Mouse (Mus musculus) forebrain, embryonic 13.5 days (tissue): Measurements from ENCODE around the gene Man1c1. TPM values are rescaled to one million over a fixed set of nuclear protein-coding genes. Genes with fewer than 3 reads are reported as not detected.

ENCODE experiments used
- ATAC-seq: fragments of 200-750 bp; cut with Nextera tagmentation; 2 replicates; pipeline ENCODE4 v1.8.0; 2017
- H3K27ac ChIP-seq: fragments of 300-500 bp; sonication (generic); 2 replicates; pipeline ENCODE4 v1.5.1; 2015; ENCODE audit warnings: inconsistent platforms, mild to moderate bottlenecking, moderate library complexity
- H3K27me3 ChIP-seq: fragments of 300-500 bp; sonication (generic); 2 replicates; pipeline ENCODE4 v1.6.1; 2015; ENCODE audit warnings: mild to moderate bottlenecking, inconsistent platforms
- H3K36me3 ChIP-seq: fragments of 300-500 bp; sonication (generic); 2 replicates; pipeline ENCODE4 v1.6.1; 2015; ENCODE audit warnings: mild to moderate bottlenecking, inconsistent platforms; ENCODE audit not compliant: poor library complexity, severe bottlenecking
- H3K4me1 ChIP-seq: fragments of 300-500 bp; sonication (generic); 2 replicates; pipeline ENCODE4 v1.6.1; 2015; ENCODE audit warnings: inconsistent platforms
- H3K4me2 ChIP-seq: fragments of 300-500 bp; sonication (generic); 2 replicates; pipeline ENCODE4 v1.6.1; 2015; ENCODE audit warnings: inconsistent platforms, mild to moderate bottlenecking, moderate library complexity
- H3K4me3 ChIP-seq: fragments of 300-500 bp; sonication (generic); 2 replicates; pipeline ENCODE4 v1.5.1; 2015; ENCODE audit warnings: mild to moderate bottlenecking, inconsistent platforms
- H3K9ac ChIP-seq: fragments of 300-500 bp; sonication (generic); 2 replicates; pipeline ENCODE4 v1.6.1; 2015; ENCODE audit warnings: mild to moderate bottlenecking, inconsistent platforms
- H3K9me3 ChIP-seq: fragments of 300-500 bp; sonication (generic); replicated peaks from 2 replicates; pipeline ENCODE4 v1.6.1; 2016; ENCODE audit warnings: inconsistent platforms
- WGBS: fragments of 180-500 bp; shearing (Covaris S2); methylation state at CpG from one replicate; pipeline ENCODE4 v1.1.7; 2015; 5-methylcytosine and 5-hydroxymethylcytosine counted together
- polyA plus RNA-seq: library from polyadenylated mRNA; unstranded; fragments of >200 nt; fragmentation: Nextera tagmentation; extraction: Ambion mirVana; gene quantifications from 2 replicates; pipeline ENCODE4 v1.2.1, GENCODE M21; 2015

The Man1c1 gene
- polyA plus RNA-seq, 1 experiment from 2014 or later = 1.6 TPM

DNA sequence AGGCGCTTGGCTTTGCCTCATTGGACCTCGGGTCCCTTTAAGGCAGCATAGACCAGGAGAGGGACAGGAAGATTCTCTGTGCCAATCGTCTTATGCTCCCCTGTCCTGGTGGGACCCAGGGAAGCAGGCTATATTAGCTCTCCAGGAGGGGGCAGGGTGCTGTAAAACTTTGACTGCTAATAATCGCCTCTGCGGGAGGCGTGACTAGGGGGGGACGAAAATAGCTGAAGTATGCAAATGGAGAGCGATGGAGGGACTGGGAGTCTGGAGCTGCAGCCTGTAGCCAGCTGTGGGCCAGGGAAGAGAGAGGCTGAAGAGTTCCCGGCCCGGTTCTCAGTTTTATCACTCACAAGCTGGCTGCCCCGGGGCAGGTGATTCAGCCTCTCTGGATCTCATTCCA, 124.9 kb downstream of the Man1c1 start:
- no peaks in the 10 kb centered on the region for H3K9me3 ChIP-seq
- no peak overlapping the region for H3K4me3 ChIP-seq
- WGBS = 13% methylated on average over 11 of the region's 11 CpGs
- H3K4me2 ChIP-seq = 0 out of 2 replicates have a peak overlapping the region, but pooled peaks have one; percentile 4
- no peaks in the 10 kb centered on the region for H3K27me3 ChIP-seq
- 0 out of 2 replicates have a peak, but pooled peaks cover 3% of the 10 kb centered on the region for H3K36me3 ChIP-seq
- no peak overlapping the region for H3K27ac ChIP-seq
- no peak for ATAC-seq
- H3K9ac ChIP-seq = no peak overlapping the region
- peaks cover 39% of the 10 kb centered on the region for H3K4me1 ChIP-seq

DNA sequence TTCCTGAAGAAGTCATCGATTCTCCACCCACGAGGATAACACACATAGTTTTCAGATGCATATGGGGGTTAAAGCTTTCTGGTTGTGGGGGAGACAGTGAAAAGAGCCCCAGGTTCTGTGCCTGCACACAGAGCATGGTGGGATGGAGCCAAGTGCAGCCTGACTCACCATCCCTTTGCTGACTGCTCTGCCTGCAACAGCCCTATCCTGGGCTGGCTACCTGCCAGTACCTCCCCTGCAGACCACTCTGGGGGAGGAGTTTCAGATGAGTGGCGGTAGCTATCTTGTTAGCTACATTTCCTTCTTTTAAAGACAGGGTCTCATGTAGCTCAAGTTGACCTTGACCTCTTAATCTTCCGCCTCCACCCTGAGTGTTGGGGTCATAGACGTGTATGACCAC, 125.7 kb downstream of the Man1c1 start:
- H3K27me3 ChIP-seq = no peaks in the 10 kb centered on the region
- H3K4me3 ChIP-seq = no peak overlapping the region
- H3K4me1 ChIP-seq = peaks cover 39% of the 10 kb centered on the region
- no peak overlapping the region for H3K9ac ChIP-seq
- 72% methylated on average over 5 of the region's 5 CpGs for WGBS
- H3K27ac ChIP-seq = no peak overlapping the region
- H3K4me2 ChIP-seq = no peak overlapping the region
- 0 out of 2 replicates have a peak, but pooled peaks cover 3% of the 10 kb centered on the region for H3K36me3 ChIP-seq
- H3K9me3 ChIP-seq = no peaks in the 10 kb centered on the region
- ATAC-seq = no peak

DNA sequence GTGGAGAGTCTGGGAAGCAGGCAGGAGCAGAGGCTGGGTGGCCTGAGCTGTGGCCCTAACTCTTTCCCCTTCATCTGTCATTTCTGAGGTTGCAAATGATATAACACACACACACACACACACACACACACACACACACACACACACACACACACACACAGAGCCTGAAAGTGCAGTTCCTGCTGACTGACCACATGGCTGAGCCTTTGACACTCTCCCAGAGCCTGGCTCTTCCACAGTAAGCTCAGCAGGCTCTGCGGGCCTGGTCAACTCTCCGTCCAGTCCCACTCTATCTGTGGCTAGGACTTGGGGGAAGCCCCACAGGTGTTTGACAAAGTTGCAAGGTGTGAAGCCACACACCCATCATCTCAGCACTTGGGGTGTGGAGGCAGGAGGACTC, 126.8 kb downstream of the Man1c1 start:
- Histone ChIP-seq H3K9ac (no peak overlapping the region), H3K4me2 (no peak overlapping the region), H3K4me1 (peaks cover 39% of the 10 kb centered on the region), H3K4me3 (no peak overlapping the region), H3K27ac (no peak overlapping the region), H3K27me3 (no peaks in the 10 kb centered on the region), H3K36me3 (0 out of 2 replicates have a peak, but pooled peaks cover 3% of the 10 kb centered on the region), H3K9me3 (no peaks in the 10 kb centered on the region)
- ATAC-seq = no peak
- 78% methylated on average over 2 of the region's 2 CpGs for WGBS

DNA sequence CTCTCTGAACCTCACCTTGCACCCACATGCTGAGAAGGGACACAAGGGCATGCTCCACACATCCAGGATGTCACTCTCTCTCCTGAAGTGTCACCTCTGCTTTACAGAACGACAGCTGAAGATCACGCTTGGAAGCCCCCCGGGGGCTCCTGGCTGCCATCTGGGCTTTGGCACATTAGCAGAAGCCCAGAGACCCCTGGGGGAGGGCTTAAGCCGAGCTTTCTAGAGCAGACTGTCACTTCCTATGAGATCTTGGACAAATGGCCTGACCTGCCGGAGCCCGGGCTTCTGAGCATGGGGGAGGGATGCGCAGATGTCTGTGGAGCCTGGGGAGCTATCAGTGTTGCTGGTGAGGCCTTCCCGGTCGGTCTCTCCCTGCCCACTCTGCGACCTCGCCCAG, 128.6 kb downstream of the Man1c1 start:
- ATAC-seq = no peak
- H3K27me3 ChIP-seq = no peaks in the 10 kb centered on the region
- peaks cover 25% of the 10 kb centered on the region for H3K4me1 ChIP-seq
- no peak overlapping the region for H3K9ac ChIP-seq
- no peak overlapping the region for H3K4me3 ChIP-seq
- WGBS = 60% methylated on average over 11 of the region's 11 CpGs
- H3K4me2 ChIP-seq = no peak overlapping the region
- 0 out of 2 replicates have a peak, but pooled peaks cover 3% of the 10 kb centered on the region for H3K36me3 ChIP-seq
- H3K27ac ChIP-seq = no peak overlapping the region
- no peaks in the 10 kb centered on the region for H3K9me3 ChIP-seq

DNA sequence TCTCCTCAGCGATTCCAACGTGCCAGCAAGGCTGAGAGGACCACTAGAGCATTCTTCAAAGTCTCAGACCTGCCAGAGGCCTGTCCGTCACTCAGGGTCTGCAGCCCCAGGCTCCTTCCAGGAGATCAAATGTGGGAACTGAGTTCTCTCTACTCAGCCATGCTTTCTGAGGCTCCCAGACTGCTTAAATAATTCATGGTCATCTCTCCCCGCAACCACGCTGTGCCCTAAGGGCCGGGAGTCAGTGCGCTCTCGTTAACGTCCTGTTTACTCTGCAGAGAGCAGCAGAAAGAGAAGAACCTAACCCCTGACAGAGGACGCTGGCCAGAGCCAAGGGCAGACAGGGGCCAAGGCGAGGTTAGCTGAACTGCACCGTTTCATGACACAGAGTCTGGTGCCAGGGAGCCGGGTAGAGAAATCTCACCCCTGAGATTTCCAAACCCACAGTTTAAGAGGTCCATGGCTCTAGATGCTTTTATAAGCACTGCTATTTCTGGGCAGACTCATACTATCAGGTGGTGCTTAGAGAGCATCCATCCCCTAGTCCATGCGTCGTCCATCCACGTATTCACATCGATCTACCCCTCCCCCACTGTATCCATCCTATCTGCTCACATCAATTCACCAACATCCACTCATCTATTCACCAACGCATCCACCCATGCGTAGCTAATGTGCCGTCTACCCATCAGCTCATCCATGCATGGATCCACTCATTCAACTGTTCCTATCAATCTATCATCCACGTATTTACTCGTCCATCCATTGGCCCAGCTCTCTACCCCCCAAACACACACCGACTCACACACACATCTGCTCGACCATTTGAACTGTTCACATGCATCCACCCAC, 131.4 kb downstream of the Man1c1 start:
- ATAC-seq = no peak
- WGBS = 87% methylated on average over 24 of the region's 24 CpGs
- Histone ChIP-seq H3K4me1 (peaks cover 6% of the 10 kb centered on the region), H3K36me3 (0 out of 2 replicates have a peak, but pooled peaks cover 3% of the 10 kb centered on the region), H3K4me3 (no peak overlapping the region), H3K9ac (no peak overlapping the region), H3K9me3 (no peaks in the 10 kb centered on the region), H3K27me3 (no peaks in the 10 kb centered on the region), H3K4me2 (no peak overlapping the region), H3K27ac (no peak overlapping the region)

DNA sequence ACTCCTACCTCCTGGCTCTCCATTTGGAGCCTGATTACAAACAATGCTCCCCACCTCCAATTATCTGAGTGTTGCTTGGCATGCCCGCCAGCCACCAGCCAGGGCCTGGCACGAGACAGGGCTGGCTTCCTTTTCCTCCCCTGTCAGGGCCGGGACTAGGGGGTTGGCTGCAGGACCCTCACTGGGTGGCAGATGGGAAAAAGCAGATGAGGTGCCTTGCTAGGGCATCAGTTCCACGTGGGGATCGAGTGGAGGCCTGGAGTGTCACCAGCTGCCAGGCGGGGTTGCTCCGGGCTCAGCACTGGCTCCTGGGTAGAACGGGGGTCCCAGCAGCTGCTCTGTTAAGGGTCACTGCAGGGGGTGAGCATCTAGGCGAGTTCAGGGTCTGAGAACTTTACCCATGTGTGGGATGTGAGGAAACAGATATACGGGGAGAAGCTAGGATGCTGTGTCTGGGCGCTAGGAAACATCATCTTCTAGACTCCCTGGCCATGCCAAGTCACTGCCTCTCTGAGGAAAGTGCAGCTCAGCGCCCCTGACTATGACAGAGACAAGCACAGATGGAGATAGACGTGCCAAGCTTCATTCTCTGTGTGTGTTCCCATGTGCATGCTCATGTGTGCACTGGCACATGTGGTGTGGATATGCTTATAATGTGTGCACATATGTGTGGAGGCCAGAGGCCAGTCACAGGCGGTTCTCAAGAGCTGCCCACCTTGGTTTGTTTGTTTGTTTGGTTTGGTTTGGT, 133.2 kb downstream of the Man1c1 start:
- no peak overlapping the region for H3K4me3 ChIP-seq
- peaks cover 6% of the 10 kb centered on the region; the same call in 1 of the 2 replicates for H3K36me3 ChIP-seq
- peak; percentile 56; the same call in 1 of the 2 replicates for ATAC-seq
- peak overlapping the region; percentile 38 for H3K27ac ChIP-seq
- H3K9ac ChIP-seq = no peak overlapping the region
- H3K9me3 ChIP-seq = no peaks in the 10 kb centered on the region; the same call in 1 of the 2 replicates
- peaks cover 10% of the 10 kb centered on the region for H3K4me1 ChIP-seq
- H3K27me3 ChIP-seq = no peaks in the 10 kb centered on the region
- H3K4me2 ChIP-seq = no peak overlapping the region
- WGBS = 72% methylated on average over 14 of the region's 14 CpGs

DNA sequence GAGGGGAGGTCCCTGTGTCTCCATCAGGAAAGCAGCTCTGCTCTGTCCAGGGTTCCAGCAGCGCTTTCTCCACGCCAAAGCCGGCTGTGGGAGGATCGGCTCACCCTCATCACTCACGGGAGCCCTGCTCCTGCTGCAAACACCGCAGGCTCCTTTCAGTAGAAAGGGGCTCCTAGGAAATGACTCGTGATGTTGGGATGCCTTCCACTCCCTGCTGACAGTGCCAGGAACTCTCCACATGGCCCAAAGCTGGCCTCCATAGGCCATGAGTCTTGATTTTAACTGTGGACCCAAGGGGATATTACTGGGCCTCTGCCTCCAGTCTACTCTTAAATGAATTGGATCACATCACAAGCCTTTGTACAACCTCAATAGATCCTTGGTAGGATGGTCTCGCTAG, 134.3 kb downstream of the Man1c1 start:
- Histone ChIP-seq H3K4me1 (peaks cover 10% of the 10 kb centered on the region), H3K4me2 (no peak overlapping the region), H3K27me3 (no peaks in the 10 kb centered on the region), H3K9ac (no peak overlapping the region), H3K27ac (no peak overlapping the region), H3K36me3 (peaks cover 17% of the 10 kb centered on the region; the same call in 1 of the 2 replicates), H3K4me3 (no peak overlapping the region), H3K9me3 (no peaks in the 10 kb centered on the region; the same call in 1 of the 2 replicates)
- 80% methylated on average over 8 of the region's 8 CpGs for WGBS
- no peak for ATAC-seq

DNA sequence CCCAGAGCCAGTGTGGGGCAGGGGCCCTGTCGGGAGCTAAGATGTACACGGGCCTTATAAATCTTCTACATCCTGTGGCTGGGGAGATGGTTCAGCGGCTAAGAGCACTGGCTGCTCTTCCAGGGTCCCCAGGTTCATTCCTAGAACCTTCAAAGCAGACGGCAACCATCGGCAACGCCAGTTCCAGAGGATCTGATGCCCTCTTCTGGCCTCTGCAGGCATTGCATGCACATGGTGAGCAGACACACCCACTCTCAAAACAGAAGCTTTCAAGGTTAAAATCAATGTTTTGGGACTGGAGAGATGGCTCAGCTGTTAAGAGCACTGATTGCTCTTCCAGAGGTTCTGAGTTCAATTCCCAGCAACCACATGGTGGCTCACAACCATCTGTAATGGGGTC, 134.9 kb downstream of the Man1c1 start:
- Histone ChIP-seq H3K36me3 (peaks cover 16% of the 10 kb centered on the region; the same call in 1 of the 2 replicates), H3K4me1 (peaks cover 10% of the 10 kb centered on the region), H3K4me3 (no peak overlapping the region), H3K9ac (no peak overlapping the region), H3K27me3 (no peaks in the 10 kb centered on the region), H3K27ac (no peak overlapping the region), H3K9me3 (no peaks in the 10 kb centered on the region; the same call in 1 of the 2 replicates), H3K4me2 (no peak overlapping the region)
- WGBS = 76% methylated on average over 6 of the region's 6 CpGs
- no peak for ATAC-seq

DNA sequence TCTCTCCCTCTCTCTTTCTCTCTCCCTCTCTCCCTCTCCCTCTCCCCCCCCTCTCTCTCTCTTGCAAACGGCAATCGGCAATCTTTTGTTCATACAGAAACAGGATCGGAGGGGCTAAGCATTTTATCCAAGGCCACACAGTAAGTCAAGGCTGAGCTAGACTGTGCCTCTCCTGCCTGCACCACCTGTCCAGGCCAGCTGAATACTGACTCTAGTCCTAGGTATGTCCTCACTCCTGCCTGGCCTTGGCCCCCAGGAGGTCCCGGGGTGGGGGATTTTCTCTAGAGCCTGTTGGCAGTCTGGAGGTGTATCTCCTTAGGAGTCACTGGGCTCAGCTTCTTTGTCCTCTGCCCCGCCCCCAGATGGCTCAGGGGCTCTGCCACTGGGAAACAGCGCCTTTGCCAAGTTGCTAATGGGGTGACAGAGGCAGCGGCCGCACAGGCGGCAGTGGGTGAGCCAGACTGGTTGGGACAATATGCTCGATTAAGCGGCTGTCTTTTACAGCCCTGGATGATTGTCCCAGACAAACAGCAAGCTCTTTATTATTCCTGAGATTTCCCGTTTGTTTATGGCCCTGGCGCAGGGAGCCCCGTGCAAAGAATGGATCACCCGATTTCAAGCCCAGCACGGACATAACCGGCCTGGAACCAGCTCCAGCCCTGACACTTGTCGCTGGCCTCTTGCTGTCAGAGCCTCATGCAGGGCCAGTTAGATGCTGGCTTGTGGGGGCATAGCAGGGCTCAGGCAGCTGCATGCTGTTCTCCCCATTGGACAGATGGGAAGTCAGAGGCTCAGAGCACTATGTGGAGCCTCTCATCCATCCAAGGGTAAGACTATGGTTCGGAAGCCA, 136.5 kb downstream of the Man1c1 start:
- 11% methylated on average over 19 of the region's 19 CpGs for WGBS
- H3K4me1 ChIP-seq = peaks cover 10% of the 10 kb centered on the region
- H3K27ac ChIP-seq = peak overlapping the region; percentile 53
- peak; percentile 77 for ATAC-seq
- H3K4me3 ChIP-seq = no peak overlapping the region
- H3K9ac ChIP-seq = no peak overlapping the region; the same call in 1 of the 2 replicates
- peak overlapping the region; percentile 23 for H3K4me2 ChIP-seq
- peaks cover 20% of the 10 kb centered on the region; the same call in 1 of the 2 replicates for H3K36me3 ChIP-seq
- H3K9me3 ChIP-seq = no peaks in the 10 kb centered on the region; the same call in 1 of the 2 replicates
- no peaks in the 10 kb centered on the region for H3K27me3 ChIP-seq

DNA sequence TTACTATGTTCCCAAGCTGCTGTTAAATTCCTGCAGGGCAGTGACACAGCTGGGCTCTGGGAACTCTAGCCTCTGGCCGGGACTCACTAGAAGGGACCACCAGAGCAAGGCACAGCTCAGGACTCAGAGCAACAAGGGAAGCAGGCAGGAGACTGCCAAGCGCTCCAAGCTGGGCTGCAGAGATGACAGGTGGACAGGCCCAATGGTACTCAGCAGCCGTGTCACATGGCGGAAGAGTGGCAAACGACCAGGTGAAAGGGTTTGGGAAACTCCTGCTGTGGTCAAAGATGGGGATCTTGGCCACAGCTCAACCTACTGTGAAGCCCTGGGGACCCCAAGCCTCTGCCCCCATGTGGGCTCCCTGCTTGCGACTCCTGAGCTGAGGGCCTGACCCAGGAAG, 140.0 kb downstream of the Man1c1 start:
- Histone ChIP-seq H3K27me3 (no peaks in the 10 kb centered on the region), H3K9ac (no peak overlapping the region), H3K27ac (no peak overlapping the region), H3K4me2 (no peak overlapping the region), H3K4me1 (peaks cover 10% of the 10 kb centered on the region), H3K4me3 (no peak overlapping the region), H3K36me3 (peaks cover 20% of the 10 kb centered on the region; the same call in 1 of the 2 replicates), H3K9me3 (no peaks in the 10 kb centered on the region; the same call in 1 of the 2 replicates)
- ATAC-seq = no peak
- WGBS = 80% methylated on average over 6 of the region's 6 CpGs

DNA sequence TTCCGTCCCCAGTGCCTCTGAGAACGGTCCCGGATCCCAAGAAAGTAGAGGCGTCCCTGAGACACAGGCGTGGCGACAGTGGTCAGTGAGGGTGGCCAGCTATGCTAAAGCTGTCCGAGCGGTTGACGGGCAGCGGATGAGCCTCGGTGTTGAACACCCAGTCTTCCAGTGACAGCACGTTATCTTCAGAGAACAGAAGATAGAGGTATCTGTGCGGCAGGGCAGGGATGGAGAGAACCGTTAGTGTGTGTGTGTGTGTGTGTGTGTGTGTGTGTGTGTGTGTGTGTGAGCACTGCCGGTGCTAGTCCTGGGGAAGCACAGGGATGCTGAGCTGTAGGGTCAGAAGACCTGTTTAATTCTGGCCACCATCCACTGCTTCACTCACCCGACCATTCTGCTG, 140.5 kb downstream of the Man1c1 start:
- WGBS = 92% methylated on average over 16 of the region's 16 CpGs
- ATAC-seq = no peak
- H3K27me3 ChIP-seq = no peaks in the 10 kb centered on the region
- no peak overlapping the region for H3K4me2 ChIP-seq
- no peaks in the 10 kb centered on the region; the same call in 1 of the 2 replicates for H3K9me3 ChIP-seq
- no peak overlapping the region for H3K4me3 ChIP-seq
- peaks cover 20% of the 10 kb centered on the region; the same call in 1 of the 2 replicates for H3K36me3 ChIP-seq
- no peak overlapping the region for H3K9ac ChIP-seq
- peaks cover 11% of the 10 kb centered on the region for H3K4me1 ChIP-seq
- H3K27ac ChIP-seq = no peak overlapping the region
